Mouse (Mus musculus) testis, adult 2 months (tissue): ENCODE data around the gene Wnt10b.

Source experiments
- CTCF ChIP-seq: fragments of 200-500 bp; IDR thresholded peaks from 2 replicates; pipeline ENCODE4 v1.5.1; 2012; ENCODE audit warnings: low read depth, mild to moderate bottlenecking, inconsistent platforms, low read length, moderate library complexity; ENCODE audit not compliant: control insufficient read depth, insufficient read depth, insufficient replicate concordance
- POLR2A ChIP-seq: fragments of 200-500 bp; IDR thresholded peaks from 2 replicates; pipeline ENCODE4 v1.6.1; 2012; ENCODE audit warnings: low read depth, mild to moderate bottlenecking, inconsistent platforms, low read length, moderate library complexity; ENCODE audit not compliant: control insufficient read depth

GRCm38 (mm10) chr15:98722854-98723253 is 55.1 kb downstream of the Wnt10b start:
- TF ChIP-seq POLR2A (no peak), CTCF (no peak)
